Mouse (Mus musculus) heart, embryonic 11.5 days (tissue): ENCODE results near the gene Gcc2. TPM values are rescaled to one million over a fixed set of nuclear protein-coding genes. Genes with fewer than 3 reads are reported as not detected.
"Not testable (repeated sequence)": the region's sequence is repeated elsewhere in the genome, so short reads cannot be mapped to it uniquely, and the experiment has no call there.

Experiments used
- ATAC-seq: fragments of 200-750 bp; cut with Nextera tagmentation; replicated peaks from 2 replicates; pipeline ENCODE4 v1.8.0; 2017; ENCODE audit warnings: moderate library complexity; ENCODE audit not compliant: insufficient number of reproducible peaks, low FRiP score, low TSS enrichment
- H3K27ac ChIP-seq: fragments of 300-500 bp; sonication (generic); 2 replicates; pipeline ENCODE4 v1.5.1; 2014; ENCODE audit warnings: mild to moderate bottlenecking, low read depth, low read length
- H3K27me3 ChIP-seq: fragments of 300-500 bp; sonication (generic); 2 replicates; pipeline ENCODE4 v1.6.1; 2014; ENCODE audit warnings: mild to moderate bottlenecking, low read length, mixed read lengths; ENCODE audit not compliant: control insufficient read depth, insufficient read depth
- H3K36me3 ChIP-seq: fragments of 300-500 bp; sonication (generic); 2 replicates; pipeline ENCODE4 v1.6.1; 2014; ENCODE audit warnings: mild to moderate bottlenecking, low read length, moderate library complexity, mixed read lengths; ENCODE audit not compliant: control insufficient read depth, insufficient read depth
- H3K4me1 ChIP-seq: fragments of 300-500 bp; sonication (generic); 2 replicates; pipeline ENCODE4 v1.6.1; 2014; ENCODE audit warnings: low read length; ENCODE audit not compliant: control insufficient read depth, insufficient read depth
- H3K4me2 ChIP-seq: fragments of 300-500 bp; sonication (generic); 2 replicates; pipeline ENCODE4 v1.6.1; 2014; ENCODE audit warnings: mild to moderate bottlenecking, moderate library complexity
- H3K4me3 ChIP-seq: fragments of 300-500 bp; sonication (generic); 2 replicates; pipeline ENCODE4 v1.5.1; 2014; ENCODE audit warnings: low read depth, low read length
- H3K9ac ChIP-seq: fragments of 300-500 bp; sonication (generic); 2 replicates; pipeline ENCODE4 v1.6.1; 2014; ENCODE audit warnings: mild to moderate bottlenecking, low read depth, low read length, moderate library complexity
- H3K9me3 ChIP-seq: fragments of 300-500 bp; sonication (generic); replicated peaks from 2 replicates; pipeline ENCODE4 v1.6.1; 2016; ENCODE audit warnings: low read length; ENCODE audit not compliant: control insufficient read depth
- WGBS: fragments of 180-500 bp; shearing (Covaris S2); extraction: QIAGEN DNeasy Blood & Tissue Kit; methylation state at CpG from one replicate; pipeline ENCODE4 v1.1.7; 2014; ENCODE audit not compliant: insufficient replicate concordance; 5-methylcytosine and 5-hydroxymethylcytosine counted together
- polyA plus RNA-seq: library from polyadenylated mRNA; unstranded; fragments of >200 nt; fragmentation: Nextera tagmentation; extraction: Ambion mirVana; gene quantifications from 2 replicates; pipeline ENCODE4 v1.2.1, GENCODE M21; 2014

The Gcc2 gene
- polyA plus RNA-seq, 1 experiment from 2014 or later, result 42.6 TPM

GRCm38 (mm10) chr10:58214934-58215333 is 40.4 kb upstream of the Gcc2 start:
- peaks cover 3% of the 10 kb centered on the region; the same call in 1 of the 2 replicates for H3K9me3 ChIP-seq
- H3K36me3 ChIP-seq, result no peaks in the 10 kb centered on the region
- H3K27ac ChIP-seq, result no peak overlapping the region
- no peak for ATAC-seq
- 77% methylated on average over 5 of the region's 5 CpGs for WGBS
- no peak overlapping the region for H3K4me2 ChIP-seq
- H3K9ac ChIP-seq, result no peak overlapping the region
- no peak overlapping the region for H3K4me3 ChIP-seq
- no peaks in the 10 kb centered on the region for H3K27me3 ChIP-seq
- H3K4me1 ChIP-seq, result no peaks in the 10 kb centered on the region

GRCm38 (mm10) chr10:58215353-58215752 is 39.9 kb upstream of the Gcc2 start:
- no peak overlapping the region for H3K4me2 ChIP-seq

GRCm38 (mm10) chr10:58217366-58217765 is 37.9 kb upstream of the Gcc2 start:
- Histone ChIP-seq H3K4me1 (no peaks in the 10 kb centered on the region), H3K9ac (no peak overlapping the region), H3K36me3 (no peaks in the 10 kb centered on the region), H3K27ac (no peak overlapping the region), H3K4me2 (no peak overlapping the region), H3K4me3 (no peak overlapping the region), H3K9me3 (peaks cover 4% of the 10 kb centered on the region), H3K27me3 (no peaks in the 10 kb centered on the region)
- WGBS, result 73% methylated on average over 3 of the region's 3 CpGs
- no peak for ATAC-seq

More at GRCm38 (mm10) chr10:58215353-58215752, 39.9 kb upstream of the Gcc2 start:
- WGBS, result 79% methylated on average over 1 of the region's 1 CpGs
- no peaks in the 10 kb centered on the region for H3K36me3 ChIP-seq
- no peak overlapping the region for H3K4me3 ChIP-seq
- no peak for ATAC-seq
- peaks cover 3% of the 10 kb centered on the region; the same call in 1 of the 2 replicates for H3K9me3 ChIP-seq
- no peak overlapping the region for H3K27ac ChIP-seq
- H3K4me1 ChIP-seq, result no peaks in the 10 kb centered on the region
- H3K27me3 ChIP-seq, result no peaks in the 10 kb centered on the region
- no peak overlapping the region for H3K9ac ChIP-seq

GRCm38 (mm10) chr10:58220726-58221125 is 34.6 kb upstream of the Gcc2 start:
- Histone ChIP-seq H3K9me3 (peaks cover 4% of the 10 kb centered on the region), H3K36me3 (no peaks in the 10 kb centered on the region), H3K27me3 (no peaks in the 10 kb centered on the region), H3K4me2 (no peak overlapping the region), H3K4me1 (no peaks in the 10 kb centered on the region), H3K27ac (no peak overlapping the region), H3K4me3 (no peak overlapping the region), H3K9ac (no peak overlapping the region)
- ATAC-seq, result no peak
- WGBS, result 76% methylated on average over 6 of the region's 6 CpGs

GRCm38 (mm10) chr10:58221571-58221970 is 33.7 kb upstream of the Gcc2 start:
- H3K4me1 ChIP-seq, H3K27ac ChIP-seq, H3K36me3 ChIP-seq, H3K9me3 ChIP-seq, H3K4me3 ChIP-seq, ATAC-seq, H3K4me2 ChIP-seq, H3K9ac ChIP-seq, H3K27me3 ChIP-seq: not testable (repeated sequence)
- WGBS, result 85% methylated on average over 2 of the region's 2 CpGs

GRCm38 (mm10) chr10:58223161-58223560 is 32.1 kb upstream of the Gcc2 start:
- H3K4me1 ChIP-seq, H3K27ac ChIP-seq, H3K9me3 ChIP-seq, H3K36me3 ChIP-seq, H3K4me3 ChIP-seq, H3K4me2 ChIP-seq, H3K27me3 ChIP-seq, H3K9ac ChIP-seq, ATAC-seq: not testable (repeated sequence)
- WGBS, result 73% methylated on average over 3 of the region's 6 CpGs

GRCm38 (mm10) chr10:58223972-58224805 is 31.1 kb upstream of the Gcc2 start:
- not testable (repeated sequence) for ATAC-seq

GRCm38 (mm10) chr10:58224827-58225785 is 30.2 kb upstream of the Gcc2 start, which contains the start of gene AW822073:
TSS of gene AW822073 (minus strand) at chr10:58224930.
- not testable (repeated sequence) for H3K27me3 ChIP-seq, H3K9ac ChIP-seq, H3K4me1 ChIP-seq, H3K36me3 ChIP-seq, H3K27ac ChIP-seq, H3K9me3 ChIP-seq, ATAC-seq, H3K4me3 ChIP-seq, H3K4me2 ChIP-seq
- WGBS, result 77% methylated on average over 16 of the region's 18 CpGs

More at GRCm38 (mm10) chr10:58223972-58224805, 31.1 kb upstream of the Gcc2 start:
- H3K9ac ChIP-seq, H3K27ac ChIP-seq, H3K9me3 ChIP-seq, H3K4me2 ChIP-seq, H3K4me3 ChIP-seq, H3K4me1 ChIP-seq, H3K27me3 ChIP-seq, H3K36me3 ChIP-seq: not testable (repeated sequence)
- WGBS, result 78% methylated on average over 28 of the region's 31 CpGs
